Mouse (Mus musculus) lung, embryonic 14.5 days (tissue): ENCODE measurements around the gene Skap2. TPM values are rescaled to one million over a fixed set of nuclear protein-coding genes. Genes with fewer than 3 reads are reported as not detected.
A peak's percentile ranks its signal among the peaks of the same experiment; 100 is the strongest.

Experiments used
- ATAC-seq: fragments of 200-750 bp; cut with Nextera tagmentation; 2 replicates; pipeline ENCODE4 v1.8.0; 2017; ENCODE audit warnings: mild to moderate bottlenecking, moderate TSS enrichment, moderate library complexity; ENCODE audit not compliant: insufficient read depth
- DNase-seq: peaks from one replicate; pipeline ENCODE4 v3.0.0-alpha.2; 2015
- H3K27ac ChIP-seq: fragments of 300-500 bp; sonication (generic); 2 replicates; pipeline ENCODE4 v1.5.1; 2014; ENCODE audit warnings: low read depth, mild to moderate bottlenecking, moderate library complexity
- H3K27me3 ChIP-seq: fragments of 300-500 bp; sonication (generic); 2 replicates; pipeline ENCODE4 v1.6.1; 2014; ENCODE audit warnings: low read length, control low read depth; ENCODE audit not compliant: insufficient read depth
- H3K36me3 ChIP-seq: fragments of 300-500 bp; sonication (generic); 2 replicates; pipeline ENCODE4 v1.6.1; 2014; ENCODE audit warnings: control low read depth; ENCODE audit not compliant: insufficient read depth
- H3K4me1 ChIP-seq: fragments of 300-500 bp; sonication (generic); 2 replicates; pipeline ENCODE4 v1.6.1; 2014; ENCODE audit warnings: antibody characterized with exemption, control low read depth; ENCODE audit not compliant: insufficient read depth
- H3K4me2 ChIP-seq: fragments of 300-500 bp; sonication (generic); 2 replicates; pipeline ENCODE4 v1.6.1; 2014; ENCODE audit warnings: mild to moderate bottlenecking
- H3K4me3 ChIP-seq: fragments of 300-500 bp; sonication (generic); 2 replicates; pipeline ENCODE4 v1.5.1; 2014; ENCODE audit warnings: low read depth, low read length
- H3K9ac ChIP-seq: fragments of 300-500 bp; sonication (generic); 2 replicates; pipeline ENCODE4 v1.6.1; 2014
- H3K9me3 ChIP-seq: fragments of 300-500 bp; sonication (generic); 2 replicates; pipeline ENCODE4 v1.6.1; 2016; ENCODE audit warnings: low read depth, low read length, control low read depth
- CTCF ChIP-seq: IDR thresholded peaks from 2 replicates; pipeline ENCODE4 v1.5.1; 2016; ENCODE audit warnings: antibody characterized with exemption, low read depth
- WGBS: fragments of 180-500 bp; shearing (Covaris S2); extraction: QIAGEN DNeasy Blood & Tissue Kit; methylation state at CpG from one replicate; pipeline ENCODE4 v1.1.7; 2014; 5-methylcytosine and 5-hydroxymethylcytosine counted together
- polyA plus RNA-seq: library from polyadenylated mRNA; unstranded; fragments of >200 nt; fragmentation: Nextera tagmentation; extraction: Ambion mirVana; gene quantifications from 2 replicates; pipeline ENCODE4 v1.2.1, GENCODE M21; 2014

Skap2 gene
- polyA plus RNA-seq, 1 experiment from 2014 or later: 61.2 TPM

DNA sequence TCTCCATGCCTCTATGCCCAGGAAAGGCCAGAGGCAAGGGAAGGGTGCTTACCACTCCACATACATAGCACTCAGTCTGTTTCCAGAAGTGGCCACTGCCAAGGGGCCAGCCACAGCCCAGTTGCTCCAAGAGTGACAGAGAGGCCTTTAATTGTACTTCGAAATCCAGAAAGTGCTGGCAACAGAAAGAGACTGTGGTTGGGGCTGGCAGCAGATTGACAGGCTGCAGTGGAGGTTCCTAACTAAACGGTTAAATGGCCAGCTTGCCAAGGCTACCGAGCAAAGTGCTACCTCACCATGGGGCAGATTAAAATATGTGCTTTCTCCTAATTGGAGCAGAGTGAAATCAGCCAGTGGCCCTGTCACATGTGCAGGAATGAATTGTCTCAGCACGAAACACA is 186.7 kb downstream of the Skap2 start:
- no peak for ATAC-seq
- DNase-seq: no peak
- no peak overlapping the region for H3K4me3 ChIP-seq
- no peaks in the 10 kb centered on the region for H3K4me1 ChIP-seq
- no peak overlapping the region for H3K4me2 ChIP-seq
- H3K27ac ChIP-seq: no peak overlapping the region
- TF ChIP-seq CTCF: no peak
- H3K9ac ChIP-seq: no peak overlapping the region
- H3K9me3 ChIP-seq: no peaks in the 10 kb centered on the region
- H3K36me3 ChIP-seq: no peaks in the 10 kb centered on the region
- H3K27me3 ChIP-seq: no peaks in the 10 kb centered on the region
- 73% methylated on average over 4 of the region's 4 CpGs for WGBS

DNA sequence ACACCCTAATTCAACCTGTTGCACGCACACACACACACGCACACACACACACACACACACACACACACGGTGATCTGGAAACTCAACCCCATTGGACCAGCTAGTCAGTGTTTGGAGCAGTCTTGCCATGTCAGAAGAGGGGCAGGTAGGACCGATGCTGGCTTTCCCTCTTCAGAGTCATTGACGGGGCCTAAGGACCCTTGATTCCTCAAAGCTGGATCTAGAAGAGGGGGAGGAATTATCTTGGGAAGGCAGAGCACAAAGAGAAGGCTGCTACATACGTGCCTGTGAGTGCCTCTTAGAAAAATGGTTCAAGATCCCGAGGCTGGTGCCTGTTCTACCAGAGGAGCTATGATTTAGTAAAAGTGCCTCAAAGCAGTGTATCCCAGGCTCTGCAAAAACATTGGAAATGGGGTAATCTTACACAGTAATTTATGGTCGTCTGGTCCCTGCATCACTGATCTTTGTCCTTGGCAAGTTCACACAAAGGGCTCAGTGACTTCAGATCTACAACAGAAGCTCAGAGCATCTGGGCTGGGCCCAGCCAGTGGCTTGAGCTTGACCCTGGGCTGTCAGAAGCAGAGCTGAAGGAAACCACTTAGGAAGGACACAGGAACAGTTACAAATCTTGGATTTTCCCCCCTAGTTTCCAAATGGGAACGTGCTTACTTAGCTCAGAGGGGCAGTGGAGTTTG is 188.1 kb downstream of the Skap2 start:
- no peak for ATAC-seq
- Histone ChIP-seq H3K27ac (no peak overlapping the region), H3K4me1 (no peaks in the 10 kb centered on the region)

DNA sequence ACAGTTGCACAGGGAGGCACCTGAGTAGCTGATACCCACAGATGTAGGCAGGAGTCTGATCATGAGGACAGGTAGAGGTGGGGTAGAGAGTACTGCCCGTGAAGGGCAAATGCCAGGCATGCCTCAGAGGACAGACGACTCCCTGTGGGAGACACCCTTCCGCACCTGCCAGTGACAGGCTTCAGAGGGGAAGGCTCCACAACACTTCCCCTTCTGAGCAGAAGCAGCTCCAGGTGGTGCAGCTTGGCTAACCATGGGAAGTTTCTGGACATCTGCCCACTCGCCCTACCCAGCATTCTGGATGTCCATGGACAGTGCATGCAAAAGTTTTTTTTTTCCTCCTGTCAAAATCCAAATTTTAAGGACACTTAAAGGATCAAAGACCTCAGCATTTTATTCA is 190.3 kb downstream of the Skap2 start:
- Histone ChIP-seq H3K27me3 (no peaks in the 10 kb centered on the region), H3K36me3 (no peaks in the 10 kb centered on the region), H3K4me2 (no peak overlapping the region), H3K4me1 (no peaks in the 10 kb centered on the region), H3K9ac (no peak overlapping the region), H3K4me3 (no peak overlapping the region), H3K27ac (no peak overlapping the region), H3K9me3 (0 out of 2 replicates have a peak, but pooled peaks cover 5% of the 10 kb centered on the region)
- no peak for DNase-seq
- TF ChIP-seq CTCF: no peak
- WGBS: 60% methylated on average over 4 of the region's 4 CpGs
- no peak for ATAC-seq

More for the DNA sequence above, 188.1 kb downstream of the Skap2 start:
- Histone ChIP-seq H3K36me3 (no peaks in the 10 kb centered on the region), H3K9me3 (no peaks in the 10 kb centered on the region), H3K4me3 (no peak overlapping the region), H3K9ac (no peak overlapping the region), H3K27me3 (no peaks in the 10 kb centered on the region), H3K4me2 (no peak overlapping the region)
- no peak for TF ChIP-seq CTCF
- 61% methylated on average over 9 of the region's 9 CpGs for WGBS
- DNase-seq: peak; percentile 22

DNA sequence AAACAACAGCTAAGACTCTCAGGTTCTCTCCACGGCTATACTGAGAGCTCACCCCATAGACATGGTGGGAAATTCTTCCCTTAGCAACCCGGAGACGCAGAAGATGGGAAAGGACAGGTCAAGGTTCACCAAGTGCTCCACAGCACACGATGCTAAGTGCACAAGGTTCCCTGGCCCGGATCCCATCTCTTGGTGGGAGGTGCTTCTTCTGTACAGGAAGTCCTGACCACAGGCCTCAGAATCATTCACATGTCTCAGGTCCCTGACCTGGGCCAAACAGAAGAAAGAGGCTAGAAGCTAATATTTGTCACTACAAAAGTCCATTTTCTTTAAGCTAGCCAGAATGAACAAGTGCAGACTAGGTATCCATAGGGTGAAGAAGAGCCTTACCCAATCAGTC is 191.5 kb downstream of the Skap2 start:
- H3K36me3 ChIP-seq: no peaks in the 10 kb centered on the region

DNA sequence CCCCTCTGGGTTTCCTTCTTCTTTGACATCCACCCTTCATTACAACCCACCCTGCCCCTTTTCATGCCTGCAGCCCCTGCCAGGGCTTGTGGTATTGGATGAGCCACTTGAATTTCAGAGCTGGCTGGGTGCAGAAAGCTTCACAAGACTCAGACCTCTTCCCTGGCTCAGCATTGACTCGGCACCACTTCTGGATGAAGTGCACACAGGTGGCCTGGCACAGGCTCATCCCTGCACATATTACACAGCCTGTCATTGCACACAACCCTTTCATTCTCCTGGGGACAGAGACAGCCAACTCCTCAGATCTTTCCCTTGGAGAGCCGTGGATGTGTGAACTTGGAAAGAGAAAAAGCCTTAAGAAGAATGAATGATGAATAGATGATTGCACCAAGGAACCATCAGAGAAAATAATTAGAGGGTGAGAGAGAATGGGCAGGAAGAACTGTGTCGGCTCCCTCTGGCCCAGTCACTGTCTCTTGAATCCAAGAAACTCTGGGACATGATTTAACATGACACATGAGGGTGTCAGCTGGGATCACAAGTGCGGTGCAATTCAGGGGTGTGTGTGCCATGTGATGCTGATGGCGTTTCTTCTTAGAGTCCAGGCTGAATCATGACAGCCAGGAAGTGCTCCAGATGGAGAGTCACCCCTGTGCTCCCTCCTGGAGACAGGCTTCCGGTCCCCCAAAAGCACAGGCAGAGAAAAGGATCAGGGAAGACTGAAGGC is 195.3 kb downstream of the Skap2 start:
- Histone ChIP-seq H3K27ac (no peak overlapping the region), H3K4me2 (no peak overlapping the region), H3K36me3 (no peaks in the 10 kb centered on the region), H3K9me3 (0 out of 2 replicates have a peak, but pooled peaks cover 5% of the 10 kb centered on the region), H3K9ac (no peak overlapping the region), H3K4me3 (no peak overlapping the region), H3K4me1 (no peaks in the 10 kb centered on the region), H3K27me3 (no peaks in the 10 kb centered on the region)
- ATAC-seq (no peak), DNase-seq (no peak)
- TF ChIP-seq CTCF: no peak
- 54% methylated on average over 6 of the region's 6 CpGs for WGBS

More for the DNA sequence above, 191.5 kb downstream of the Skap2 start:
- no peak for TF ChIP-seq CTCF
- Histone ChIP-seq H3K4me3 (no peak overlapping the region), H3K4me1 (no peaks in the 10 kb centered on the region), H3K4me2 (no peak overlapping the region), H3K27ac (no peak overlapping the region), H3K9me3 (0 out of 2 replicates have a peak, but pooled peaks cover 5% of the 10 kb centered on the region), H3K27me3 (no peaks in the 10 kb centered on the region), H3K9ac (no peak overlapping the region)
- ATAC-seq: no peak
- WGBS: 71% methylated on average over 5 of the region's 5 CpGs
- DNase-seq: no peak

DNA sequence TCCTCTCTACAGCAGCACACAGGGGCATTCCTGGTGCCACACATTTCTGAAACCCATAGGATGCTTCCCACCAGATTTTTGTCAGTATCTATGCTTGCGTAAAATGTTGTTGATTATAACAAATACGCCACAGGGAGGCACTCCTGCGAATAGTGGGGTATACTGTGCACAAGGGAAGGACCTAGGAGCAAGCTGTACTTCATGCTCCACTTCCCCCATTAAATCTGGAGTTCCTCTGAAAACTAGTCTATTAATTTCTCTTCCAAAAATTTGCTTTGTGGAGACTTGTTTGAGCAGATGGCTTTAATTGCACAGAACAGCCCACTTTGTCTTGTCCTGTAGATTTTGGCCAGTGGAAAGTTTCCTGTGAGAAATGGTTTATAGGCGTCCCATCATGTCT is 201.4 kb downstream of the Skap2 start:
- Histone ChIP-seq H3K27ac (no peak overlapping the region), H3K4me1 (no peaks in the 10 kb centered on the region), H3K9me3 (no peaks in the 10 kb centered on the region), H3K9ac (no peak overlapping the region), H3K36me3 (no peaks in the 10 kb centered on the region), H3K27me3 (no peaks in the 10 kb centered on the region), H3K4me3 (no peak overlapping the region), H3K4me2 (no peak overlapping the region)
- DNase-seq (peak; percentile 8), ATAC-seq (no peak)
- WGBS: 85% methylated on average over 4 of the region's 4 CpGs
- no peak for TF ChIP-seq CTCF

DNA sequence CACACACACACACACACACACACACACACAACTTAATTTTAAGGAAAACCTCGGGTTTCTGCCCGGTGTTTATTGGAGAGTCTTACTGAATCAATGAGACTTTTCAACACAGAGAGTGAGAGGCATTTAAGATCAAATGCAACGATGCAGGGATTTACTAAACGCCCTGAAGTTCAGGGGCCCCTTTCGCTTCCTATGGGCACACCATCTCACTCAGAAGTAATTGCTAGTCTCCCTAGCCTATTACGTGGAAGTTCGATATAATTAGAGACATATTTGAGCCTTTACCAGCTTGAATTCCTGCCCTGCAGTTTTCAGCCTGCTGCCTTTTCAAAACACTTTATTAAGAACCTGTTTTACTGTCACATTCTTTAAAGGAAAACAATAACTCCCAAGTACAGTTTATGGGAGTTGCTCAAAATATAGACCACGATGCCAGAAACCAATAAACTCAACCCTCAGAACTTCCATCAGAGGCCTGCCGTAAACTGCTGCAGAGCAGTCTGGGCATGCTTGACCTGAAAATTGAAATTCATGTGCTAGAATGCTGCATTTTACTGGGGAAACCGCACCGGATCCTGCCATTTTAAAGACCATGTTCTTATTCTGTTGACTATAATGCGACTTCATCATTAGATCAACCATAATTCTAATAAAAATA is 203.1 kb downstream of the Skap2 start:
- WGBS: 82% methylated on average over 12 of the region's 12 CpGs
- no peaks in the 10 kb centered on the region for H3K27me3 ChIP-seq
- H3K4me1 ChIP-seq: no peaks in the 10 kb centered on the region
- ATAC-seq (no peak), DNase-seq (no peak)
- H3K4me3 ChIP-seq: no peak overlapping the region
- no peak overlapping the region for H3K9ac ChIP-seq
- H3K27ac ChIP-seq: no peak overlapping the region
- TF ChIP-seq CTCF: no peak
- H3K4me2 ChIP-seq: no peak overlapping the region
- no peaks in the 10 kb centered on the region for H3K36me3 ChIP-seq
- H3K9me3 ChIP-seq: no peaks in the 10 kb centered on the region
